Mouse (Mus musculus) neural tube, embryonic 15.5 days (tissue): ENCODE measurements around the gene Arhgef10l. TPM values are rescaled to one million over a fixed set of nuclear protein-coding genes. Genes with fewer than 3 reads are reported as not detected.

Experiments
- ATAC-seq: fragments of 200-750 bp; cut with Nextera tagmentation; 2 replicates; pipeline ENCODE4 v1.8.0; 2017; ENCODE audit warnings: mild to moderate bottlenecking, moderate TSS enrichment, moderate library complexity; ENCODE audit not compliant: low FRiP score
- H3K27ac ChIP-seq: fragments of 300-500 bp; sonication (generic); replicated peaks from 2 replicates; pipeline ENCODE4 v1.5.1; 2015; ENCODE audit warnings: mild to moderate bottlenecking, inconsistent platforms
- H3K27me3 ChIP-seq: fragments of 300-500 bp; sonication (generic); replicated peaks from 2 replicates; pipeline ENCODE4 v1.6.1; 2015; ENCODE audit warnings: inconsistent platforms
- H3K36me3 ChIP-seq: fragments of 300-500 bp; sonication (generic); 2 replicates; pipeline ENCODE4 v1.6.1; 2015; ENCODE audit warnings: inconsistent platforms
- H3K4me1 ChIP-seq: fragments of 300-500 bp; sonication (generic); 2 replicates; pipeline ENCODE4 v1.6.1; 2015; ENCODE audit warnings: inconsistent platforms
- H3K4me2 ChIP-seq: fragments of 300-500 bp; sonication (generic); 2 replicates; pipeline ENCODE4 v1.6.1; 2015; ENCODE audit warnings: inconsistent platforms, mild to moderate bottlenecking, moderate library complexity
- H3K4me3 ChIP-seq: fragments of 300-500 bp; sonication (generic); replicated peaks from 2 replicates; pipeline ENCODE4 v1.5.1; 2015; ENCODE audit warnings: mild to moderate bottlenecking, inconsistent platforms
- H3K9ac ChIP-seq: fragments of 300-500 bp; sonication (generic); replicated peaks from 2 replicates; pipeline ENCODE4 v1.6.1; 2015; ENCODE audit warnings: mild to moderate bottlenecking, inconsistent platforms
- H3K9me3 ChIP-seq: fragments of 300-500 bp; sonication (generic); replicated peaks from 2 replicates; pipeline ENCODE4 v1.6.1; 2016; ENCODE audit warnings: inconsistent platforms
- WGBS: fragments of 180-500 bp; shearing (Covaris S2); methylation state at CpG from one replicate; pipeline ENCODE4 v1.1.7; 2015; ENCODE audit warnings: mixed read lengths; 5-methylcytosine and 5-hydroxymethylcytosine counted together
- polyA plus RNA-seq: library from polyadenylated mRNA; unstranded; fragments of >200 nt; fragmentation: Nextera tagmentation; extraction: Ambion mirVana; gene quantifications from 2 replicates; pipeline ENCODE4 v1.2.1, GENCODE M21; 2015

Arhgef10l gene
- polyA plus RNA-seq, 1 experiment from 2014 or later, result 23.6 TPM

DNA sequence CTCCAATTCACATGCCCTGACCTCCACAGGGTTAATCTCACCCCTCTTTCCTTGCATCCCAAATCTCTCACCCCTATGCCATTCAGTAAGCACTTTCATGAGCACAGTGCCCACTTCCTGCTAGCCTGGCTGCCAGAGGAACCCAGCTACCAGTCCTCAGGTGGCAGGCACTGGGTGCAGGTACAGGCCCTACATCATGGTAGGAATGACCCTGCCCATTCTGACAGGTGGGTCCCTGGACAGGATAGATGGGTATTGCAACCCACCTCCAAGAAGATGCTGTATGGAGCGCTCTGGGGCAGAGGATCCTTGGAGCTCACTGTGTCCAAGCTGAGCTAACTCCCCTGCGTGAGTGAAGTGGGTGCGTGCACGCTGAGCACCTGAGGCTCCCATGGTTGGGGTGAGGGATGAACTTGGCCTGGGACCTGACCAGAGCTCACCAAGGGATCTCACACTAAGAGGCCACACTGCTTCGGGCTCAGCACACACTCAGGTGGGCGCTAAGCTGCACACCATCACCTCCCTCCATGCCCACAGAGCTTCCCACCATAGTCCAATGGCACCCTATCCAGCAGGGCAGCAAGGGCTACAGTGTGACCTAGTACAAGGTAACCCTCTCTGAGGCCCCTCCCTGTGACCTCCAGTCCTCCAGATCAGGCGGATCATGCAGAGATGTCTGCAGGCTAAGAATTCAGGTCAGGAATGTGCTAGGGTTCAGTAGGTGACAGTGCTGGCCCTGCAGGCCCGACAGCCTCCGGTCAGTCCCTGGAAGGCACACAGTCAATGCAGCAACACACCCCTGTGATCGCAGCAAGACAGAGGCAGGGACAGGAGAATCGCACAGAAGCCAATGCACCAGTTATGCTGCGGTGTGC lies 39.9 kb downstream of the Arhgef10l start:
- Histone ChIP-seq H3K36me3 (peaks cover 3% of the 10 kb centered on the region; the same call in 1 of the 2 replicates), H3K27ac (no peak overlapping the region; the same call in none of the 2 replicates), H3K4me1 (peaks cover 63% of the 10 kb centered on the region), H3K9me3 (no peaks in the 10 kb centered on the region), H3K4me3 (no peak overlapping the region), H3K9ac (no peak overlapping the region), H3K27me3 (no peaks in the 10 kb centered on the region), H3K4me2 (no peak overlapping the region)
- ATAC-seq, result no peak
- WGBS, result 76% methylated on average over 12 of the region's 12 CpGs

DNA sequence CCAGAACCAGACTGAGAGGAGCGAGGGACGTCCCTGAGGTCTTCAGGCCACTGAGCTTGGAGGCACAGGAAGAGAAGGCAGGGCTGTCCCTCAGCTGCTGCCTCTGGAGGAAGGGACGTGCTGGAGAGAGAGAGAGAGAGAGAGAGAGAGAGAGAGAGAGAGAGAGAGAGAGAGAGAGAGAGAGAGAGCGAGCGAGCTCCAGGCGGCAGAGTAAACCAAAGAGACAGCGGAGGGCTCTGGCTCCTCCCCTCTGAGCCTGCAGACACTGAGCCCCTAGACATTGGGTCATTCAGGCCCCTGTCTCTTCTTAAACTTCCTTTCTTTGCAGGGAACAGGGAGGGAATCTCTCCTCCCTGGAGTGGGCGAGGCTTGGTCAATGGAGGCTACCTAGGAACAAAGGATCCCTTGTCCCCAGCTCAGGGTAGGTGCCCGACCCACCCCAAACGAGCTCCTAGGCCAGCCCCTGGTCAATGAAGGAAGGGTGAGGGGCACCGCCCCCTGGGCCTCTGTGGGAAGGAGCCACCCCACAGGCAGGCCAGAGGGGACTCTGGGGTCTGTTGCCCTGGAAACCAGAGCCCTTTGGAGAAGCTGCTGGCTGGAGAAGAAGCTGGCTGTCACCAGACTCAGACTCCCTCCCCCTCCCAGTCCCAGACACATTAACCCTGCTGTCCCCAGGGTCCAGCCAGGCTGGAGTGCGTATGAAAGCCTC lies 41.2 kb downstream of the Arhgef10l start:
- Histone ChIP-seq H3K4me3 (peak overlapping the region; percentile 12; the same call in 1 of the 2 replicates), H3K4me1 (peaks cover 62% of the 10 kb centered on the region)

DNA sequence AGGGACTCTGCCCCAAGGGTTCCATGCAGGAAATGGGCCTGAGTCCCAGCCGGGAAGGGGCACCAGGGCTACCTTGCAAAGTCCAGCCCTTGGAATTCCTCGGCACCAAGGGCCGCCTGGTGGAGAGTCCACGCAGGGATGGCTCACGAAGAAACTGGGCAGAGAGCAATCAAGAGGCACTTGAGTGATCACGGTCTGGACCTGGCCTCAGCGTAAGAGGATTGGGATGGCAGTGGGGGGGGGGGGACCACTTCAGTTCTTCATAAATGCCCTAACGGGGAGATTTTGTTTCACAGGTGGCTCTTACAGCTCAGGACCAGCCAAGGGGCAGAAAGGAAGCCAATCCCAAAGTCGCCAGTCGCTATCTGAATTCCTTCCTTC lies 41.7 kb downstream of the Arhgef10l start:
- Histone ChIP-seq H3K36me3 (peaks cover 3% of the 10 kb centered on the region; the same call in 1 of the 2 replicates), H3K27ac (peak overlapping the region; percentile 86), H3K9me3 (no peaks in the 10 kb centered on the region), H3K27me3 (no peaks in the 10 kb centered on the region), H3K4me1 (peaks cover 56% of the 10 kb centered on the region), H3K4me2 (peak overlapping the region; percentile 44), H3K9ac (peak overlapping the region; percentile 30; the same call in 1 of the 2 replicates), H3K4me3 (no peak overlapping the region)
- no peak for ATAC-seq
- 4% methylated on average over 10 of the region's 10 CpGs for WGBS

More for the DNA sequence above, 41.2 kb downstream of the Arhgef10l start:
- H3K27ac ChIP-seq, result peak overlapping the region; percentile 86
- H3K9me3 ChIP-seq, result no peaks in the 10 kb centered on the region
- WGBS, result 6% methylated on average over 8 of the region's 12 CpGs
- H3K9ac ChIP-seq, result peak overlapping the region; percentile 30; the same call in 1 of the 2 replicates
- peaks cover 3% of the 10 kb centered on the region; the same call in 1 of the 2 replicates for H3K36me3 ChIP-seq
- peak overlapping the region; percentile 44 for H3K4me2 ChIP-seq
- H3K27me3 ChIP-seq, result no peaks in the 10 kb centered on the region
- peak; percentile 83 for ATAC-seq

DNA sequence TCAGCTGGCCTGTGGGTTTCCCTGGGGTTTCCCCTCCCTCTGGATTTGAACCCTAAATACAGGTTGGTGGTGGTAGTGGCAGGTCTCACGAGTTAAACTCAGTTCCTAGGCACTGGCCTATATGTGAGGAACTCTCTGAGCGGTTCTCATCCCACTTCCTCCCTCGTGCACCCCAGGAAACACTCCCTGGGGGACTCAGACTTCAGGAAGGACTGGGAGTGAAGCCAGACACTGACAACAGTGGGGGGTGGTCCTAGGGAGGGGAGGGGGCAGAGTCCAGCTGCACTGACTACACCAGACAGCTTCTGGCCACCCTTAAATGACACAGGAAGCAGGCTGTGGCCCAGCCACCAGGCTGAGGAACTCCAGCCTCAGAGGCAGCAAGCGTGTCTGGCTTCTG lies 43.0 kb downstream of the Arhgef10l start:
- ATAC-seq, result no peak
- Histone ChIP-seq H3K4me3 (no peak overlapping the region), H3K27me3 (no peaks in the 10 kb centered on the region), H3K4me1 (peaks cover 49% of the 10 kb centered on the region), H3K27ac (peak overlapping the region; percentile 86; the same call in 1 of the 2 replicates), H3K4me2 (no peak overlapping the region), H3K9ac (no peak overlapping the region), H3K36me3 (peaks cover 3% of the 10 kb centered on the region; the same call in 1 of the 2 replicates), H3K9me3 (no peaks in the 10 kb centered on the region)
- 32% methylated on average over 4 of the region's 4 CpGs for WGBS

DNA sequence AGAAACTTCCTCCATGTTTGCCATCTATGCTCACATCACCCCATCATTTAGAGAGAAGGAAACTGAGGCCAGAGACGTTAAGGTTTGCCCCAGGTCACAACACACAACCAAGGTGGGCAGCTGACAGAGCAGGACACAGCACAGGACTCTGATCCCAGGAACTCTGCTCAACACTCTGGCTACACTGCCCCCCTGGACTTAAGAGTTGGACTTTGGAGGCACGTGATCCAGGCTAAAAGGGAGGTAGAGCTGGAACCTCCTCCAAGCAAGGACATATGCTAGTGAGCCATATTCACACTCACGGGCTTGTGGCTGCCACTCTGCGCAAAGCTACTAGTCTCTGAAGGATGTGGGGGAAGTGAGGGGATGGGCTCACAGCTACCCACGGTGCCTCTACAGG lies 45.3 kb downstream of the Arhgef10l start:
- peaks cover 54% of the 10 kb centered on the region for H3K4me1 ChIP-seq
- H3K9me3 ChIP-seq, result no peaks in the 10 kb centered on the region
- no peak overlapping the region for H3K9ac ChIP-seq
- H3K4me2 ChIP-seq, result no peak overlapping the region
- no peak overlapping the region for H3K4me3 ChIP-seq
- ATAC-seq, result no peak
- H3K27ac ChIP-seq, result 0 out of 2 replicates have a peak overlapping the region, but pooled peaks have one; percentile 28
- WGBS, result 70% methylated on average over 5 of the region's 5 CpGs
- no peaks in the 10 kb centered on the region for H3K27me3 ChIP-seq
- H3K36me3 ChIP-seq, result peaks cover 9% of the 10 kb centered on the region; the same call in 1 of the 2 replicates

DNA sequence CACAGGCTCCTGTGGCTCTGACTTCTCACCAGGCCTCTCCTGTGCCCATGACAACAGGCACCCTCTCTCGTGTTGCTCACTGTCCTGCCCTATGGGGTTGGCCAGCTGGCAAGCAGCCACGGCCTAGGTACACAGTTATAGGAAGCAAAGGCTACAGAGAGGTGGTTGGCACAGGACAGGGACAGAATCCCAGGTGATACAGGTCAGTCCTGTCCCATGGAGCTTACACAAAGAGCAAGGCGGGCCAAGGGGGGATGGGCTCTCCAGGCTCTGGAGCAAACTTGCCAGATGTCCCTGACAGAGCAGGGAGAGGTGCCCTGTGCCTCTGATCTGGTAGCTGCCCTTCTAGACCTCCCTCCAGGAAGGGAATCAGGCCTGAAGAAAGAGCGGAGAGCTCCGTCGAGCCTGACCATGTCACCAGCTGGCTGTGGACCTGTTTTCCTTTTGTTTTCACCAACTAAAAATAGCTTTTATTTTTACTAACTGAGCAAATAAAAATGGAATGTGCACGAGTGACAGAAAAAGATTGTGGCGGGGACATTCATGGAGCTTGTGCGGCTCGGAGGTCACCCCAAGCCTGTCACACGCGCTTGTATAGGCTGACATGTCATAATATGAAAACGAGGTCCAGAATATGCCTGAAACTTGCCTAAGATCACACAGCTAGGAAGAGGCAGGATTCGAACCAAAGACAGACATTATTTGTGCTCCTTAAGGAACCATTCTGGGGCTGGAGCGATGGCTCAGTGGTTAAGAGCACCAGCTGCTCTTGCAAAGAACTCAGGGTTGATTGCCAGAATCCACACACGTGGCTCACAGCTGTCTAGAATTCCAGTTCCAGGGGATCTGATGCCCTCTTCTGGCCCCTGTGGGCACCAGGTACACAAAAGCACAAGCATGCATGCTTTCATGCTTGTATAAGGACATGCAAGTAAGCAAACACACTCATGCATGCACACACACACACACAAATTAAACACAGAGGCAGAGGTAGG lies 48.1 kb downstream of the Arhgef10l start:
- H3K4me3 ChIP-seq, result no peak overlapping the region
- peaks cover 14% of the 10 kb centered on the region for H3K36me3 ChIP-seq
- no peak overlapping the region for H3K4me2 ChIP-seq
- H3K4me1 ChIP-seq, result peaks cover 26% of the 10 kb centered on the region
- no peaks in the 10 kb centered on the region for H3K27me3 ChIP-seq
- H3K9me3 ChIP-seq, result no peaks in the 10 kb centered on the region
- ATAC-seq, result no peak
- WGBS, result 66% methylated on average over 16 of the region's 16 CpGs
- peak overlapping the region; percentile 28 for H3K27ac ChIP-seq
- no peak overlapping the region for H3K9ac ChIP-seq

DNA sequence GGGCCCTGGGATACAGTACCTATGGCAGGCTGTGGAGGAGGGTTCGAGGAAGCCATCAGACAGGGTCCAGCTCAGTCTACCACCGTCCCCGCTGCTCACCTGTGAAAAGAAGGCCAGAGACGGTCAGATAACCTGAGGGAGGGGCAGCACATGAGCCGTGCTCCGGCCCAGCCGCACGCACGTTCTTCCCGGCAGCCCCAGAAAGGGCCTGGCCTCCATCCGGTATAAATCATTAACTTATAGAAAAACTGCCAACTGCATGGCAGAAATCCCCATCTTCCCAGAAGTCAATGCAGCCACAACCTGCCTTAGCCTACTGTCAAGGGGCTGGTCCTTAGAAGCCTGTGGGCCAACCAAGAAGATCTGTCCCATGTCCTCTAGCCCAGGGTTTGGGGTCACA lies 48.9 kb downstream of the Arhgef10l start:
- Histone ChIP-seq H3K4me1 (peaks cover 24% of the 10 kb centered on the region), H3K4me3 (no peak overlapping the region), H3K27ac (no peak overlapping the region), H3K27me3 (no peaks in the 10 kb centered on the region), H3K9me3 (no peaks in the 10 kb centered on the region), H3K9ac (no peak overlapping the region), H3K4me2 (no peak overlapping the region), H3K36me3 (peaks cover 14% of the 10 kb centered on the region)
- no peak for ATAC-seq
- 81% methylated on average over 11 of the region's 11 CpGs for WGBS

DNA sequence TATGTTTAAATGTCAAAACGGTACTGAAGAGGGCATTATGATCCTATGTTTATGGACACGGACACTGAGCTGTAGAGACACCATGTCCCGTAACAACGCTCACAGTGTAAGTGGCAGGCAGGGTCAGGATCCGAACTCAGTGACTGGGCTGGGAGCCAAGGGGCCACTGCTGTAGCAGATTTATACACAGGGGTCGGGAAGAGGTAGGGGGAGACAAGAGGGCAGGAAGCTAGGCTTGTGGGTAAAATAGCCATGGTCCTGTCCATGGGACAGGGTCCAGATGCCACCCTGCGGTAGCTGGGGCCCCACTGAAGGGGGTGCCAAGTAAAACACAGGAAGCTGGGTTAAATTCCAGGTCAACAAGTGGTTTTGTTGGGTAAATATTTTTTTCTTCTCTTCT lies 49.6 kb downstream of the Arhgef10l start:
- ATAC-seq, result no peak

DNA sequence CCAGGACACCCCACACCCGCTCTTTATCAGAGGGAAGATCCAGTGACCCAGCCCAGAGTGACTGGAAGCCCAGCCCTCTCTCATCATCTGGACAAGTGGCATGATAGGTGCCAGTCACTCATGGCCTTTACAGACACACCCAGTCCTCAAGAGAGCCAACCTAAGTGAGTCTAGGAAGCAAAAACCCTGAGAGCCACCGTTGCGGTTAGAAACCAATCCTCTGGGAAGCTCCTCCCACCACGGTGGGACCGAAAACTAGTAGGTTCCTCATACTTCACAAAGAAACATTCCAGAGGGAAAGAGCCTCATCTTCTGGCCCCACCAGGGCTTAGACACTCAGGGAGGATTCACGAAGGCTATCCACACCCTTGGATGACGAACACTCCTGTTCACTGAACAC lies 50.0 kb downstream of the Arhgef10l start:
- Histone ChIP-seq H3K27me3 (no peaks in the 10 kb centered on the region), H3K27ac (no peak overlapping the region), H3K4me3 (no peak overlapping the region), H3K4me1 (peaks cover 28% of the 10 kb centered on the region), H3K36me3 (peaks cover 14% of the 10 kb centered on the region), H3K4me2 (no peak overlapping the region), H3K9ac (no peak overlapping the region), H3K9me3 (no peaks in the 10 kb centered on the region)
- 84% methylated on average over 7 of the region's 7 CpGs for WGBS
- ATAC-seq, result no peak

More for the DNA sequence above, 49.6 kb downstream of the Arhgef10l start:
- Histone ChIP-seq H3K4me2 (no peak overlapping the region), H3K4me3 (no peak overlapping the region), H3K9ac (no peak overlapping the region), H3K9me3 (no peaks in the 10 kb centered on the region), H3K27ac (no peak overlapping the region), H3K27me3 (no peaks in the 10 kb centered on the region), H3K36me3 (peaks cover 14% of the 10 kb centered on the region), H3K4me1 (peaks cover 27% of the 10 kb centered on the region)
- 74% methylated on average over 7 of the region's 7 CpGs for WGBS

DNA sequence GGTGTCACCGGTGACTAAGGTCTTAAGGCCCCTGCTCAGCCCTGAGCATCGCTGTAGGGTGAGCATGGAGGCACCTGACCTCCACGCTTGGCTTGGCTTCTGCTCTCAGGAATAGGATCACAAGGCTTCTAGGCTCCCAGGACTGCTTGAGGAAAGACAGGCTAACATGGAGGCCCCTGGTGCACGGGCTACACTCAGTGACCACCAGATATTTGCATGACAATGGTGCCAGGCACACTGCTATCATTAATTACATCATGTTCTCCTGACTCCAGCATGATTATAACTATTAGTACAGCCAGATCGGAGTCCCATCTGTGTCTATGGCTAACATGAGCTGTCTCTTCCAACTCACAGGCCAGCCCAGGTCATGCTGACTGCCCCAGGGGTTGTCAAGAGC lies 51.3 kb downstream of the Arhgef10l start:
- ATAC-seq, result no peak
- 59% methylated on average over 5 of the region's 5 CpGs for WGBS
- no peak overlapping the region for H3K9ac ChIP-seq
- H3K4me1 ChIP-seq, result peaks cover 30% of the 10 kb centered on the region
- no peaks in the 10 kb centered on the region for H3K9me3 ChIP-seq
- no peak overlapping the region for H3K4me3 ChIP-seq
- H3K36me3 ChIP-seq, result peaks cover 23% of the 10 kb centered on the region
- no peaks in the 10 kb centered on the region for H3K27me3 ChIP-seq
- H3K4me2 ChIP-seq, result no peak overlapping the region
- no peak overlapping the region for H3K27ac ChIP-seq

DNA sequence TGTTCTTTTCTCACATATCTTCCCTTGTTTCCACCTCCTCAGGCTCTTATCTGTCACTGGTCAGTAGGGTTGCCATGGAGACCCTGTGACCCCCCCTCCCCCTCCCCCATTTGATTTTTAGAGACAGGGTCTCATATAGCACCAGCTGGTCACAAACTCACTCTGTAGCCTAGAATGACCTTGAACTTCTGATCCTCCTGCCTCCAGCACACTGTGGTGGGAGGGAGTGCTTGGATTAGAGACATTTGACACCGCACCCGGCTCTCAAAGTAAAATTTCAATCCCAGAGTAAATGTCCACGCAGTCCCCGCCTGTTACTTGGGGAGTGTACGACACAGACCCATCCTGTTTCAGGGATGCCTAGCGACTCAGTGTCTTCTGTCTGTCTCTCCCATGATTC lies 51.7 kb downstream of the Arhgef10l start:
- H3K27ac ChIP-seq, result no peak overlapping the region
- peaks cover 27% of the 10 kb centered on the region for H3K36me3 ChIP-seq
- H3K9me3 ChIP-seq, result no peaks in the 10 kb centered on the region
- no peaks in the 10 kb centered on the region for H3K27me3 ChIP-seq
- no peak overlapping the region for H3K9ac ChIP-seq
- H3K4me3 ChIP-seq, result no peak overlapping the region
- peaks cover 30% of the 10 kb centered on the region for H3K4me1 ChIP-seq
- H3K4me2 ChIP-seq, result no peak overlapping the region
- WGBS, result 89% methylated on average over 6 of the region's 6 CpGs
- ATAC-seq, result no peak
